Mouse (Mus musculus) ES-Bruce4 (cell line): ENCODE data around the gene Ankrd12.

ENCODE experiments used
- CTCF ChIP-seq: IDR thresholded peaks from one replicate; pipeline ENCODE4 v1.8.1; 2011; ENCODE audit warnings: low read depth, low read length
- POLR2A ChIP-seq: IDR thresholded peaks from one replicate; pipeline ENCODE4 v1.8.1; 2011; ENCODE audit warnings: low read length; ENCODE audit not compliant: insufficient read depth

DNA sequence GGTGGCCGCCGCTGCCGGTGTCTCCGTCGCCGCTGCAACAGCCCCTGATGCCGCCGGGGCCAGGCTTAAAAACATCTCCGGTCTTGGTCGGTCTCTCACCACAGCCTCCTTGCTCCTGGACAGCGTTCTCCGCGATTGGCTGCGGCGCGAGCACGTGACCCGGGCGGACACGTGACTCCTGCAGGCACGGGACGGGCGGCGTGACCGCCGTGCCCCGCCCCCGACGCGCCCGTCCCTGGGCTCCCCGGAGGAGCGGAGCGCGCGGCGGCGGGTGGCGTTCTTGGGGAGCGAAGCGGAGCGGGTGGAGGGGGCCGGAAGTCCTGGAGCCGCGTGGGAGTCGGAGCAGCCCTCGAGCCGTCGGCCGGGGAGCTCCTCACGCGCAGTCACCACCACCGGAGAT is at the start of gene Ankrd12:
- TF ChIP-seq CTCF (no peak), POLR2A (peak; percentile 33)
